Mouse (Mus musculus) hindbrain, postnatal 0 days (tissue): Measurements from ENCODE around the gene Ppfibp1. TPM values are rescaled to one million over a fixed set of nuclear protein-coding genes. Genes with fewer than 3 reads are reported as not detected.

Source experiments
- ATAC-seq: fragments of 200-750 bp; cut with Nextera tagmentation; 2 replicates; pipeline ENCODE4 v1.8.0; 2017; ENCODE audit warnings: mild to moderate bottlenecking, moderate TSS enrichment, moderate library complexity
- DNase-seq: peaks from one replicate; pipeline ENCODE4 v3.0.0-alpha.2; 2015; ENCODE audit warnings: low spot score
- H3K27ac ChIP-seq: fragments of 300-500 bp; sonication (generic); 2 replicates; pipeline ENCODE4 v1.5.1; 2014; ENCODE audit warnings: mild to moderate bottlenecking
- H3K27me3 ChIP-seq: fragments of 300-500 bp; sonication (generic); 2 replicates; pipeline ENCODE4 v1.6.1; 2014; ENCODE audit warnings: low read length, mixed read lengths; ENCODE audit not compliant: insufficient read depth
- H3K36me3 ChIP-seq: fragments of 300-500 bp; sonication (generic); 2 replicates; pipeline ENCODE4 v1.6.1; 2014; ENCODE audit warnings: low read length, mixed read lengths; ENCODE audit not compliant: insufficient read depth
- H3K4me1 ChIP-seq: fragments of 300-500 bp; sonication (generic); 2 replicates; pipeline ENCODE4 v1.6.1; 2014; ENCODE audit warnings: antibody characterized with exemption, low read length, mixed read lengths; ENCODE audit not compliant: insufficient read depth
- H3K4me2 ChIP-seq: fragments of 300-500 bp; sonication (generic); 2 replicates; pipeline ENCODE4 v1.6.1; 2014; ENCODE audit warnings: low read depth, mild to moderate bottlenecking, low read length, moderate library complexity, mixed read lengths
- H3K4me3 ChIP-seq: fragments of 300-500 bp; sonication (generic); 2 replicates; pipeline ENCODE4 v1.5.1; 2014; ENCODE audit warnings: low read length
- H3K9ac ChIP-seq: fragments of 300-500 bp; sonication (generic); replicated peaks from 2 replicates; pipeline ENCODE4 v1.6.1; 2014; ENCODE audit warnings: mild to moderate bottlenecking, low read length, moderate library complexity, mixed read lengths
- H3K9me3 ChIP-seq: fragments of 300-500 bp; sonication (generic); 2 replicates; pipeline ENCODE4 v1.6.1; 2016; ENCODE audit warnings: low read length, mixed read lengths
- CTCF ChIP-seq: IDR thresholded peaks from 2 replicates; pipeline ENCODE4 v1.5.1; 2016; ENCODE audit warnings: antibody characterized with exemption, control low read depth, low read depth
- WGBS: fragments of 180-500 bp; shearing (Covaris S2); extraction: QIAGEN DNeasy Blood & Tissue Kit; methylation state at CpG from one replicate; pipeline ENCODE4 v1.1.7; 2014; 5-methylcytosine and 5-hydroxymethylcytosine counted together
- polyA plus RNA-seq: library from polyadenylated mRNA; unstranded; fragments of >200 nt; fragmentation: Nextera tagmentation; extraction: Ambion mirVana; gene quantifications from 2 replicates; pipeline ENCODE4 v1.2.1, GENCODE M21; 2015
- total RNA-seq: library from RNA; depleted of rRNA; stranded (reverse); fragments of >200 nt; gene quantifications from 2 replicates; pipeline ENCODE4 v1.2.3, GENCODE M21; 2014

Gene Ppfibp1
- total and polyA plus RNA-seq, 2 experiments from 2014 or later = 16.3 to 26.8 TPM

DNA sequence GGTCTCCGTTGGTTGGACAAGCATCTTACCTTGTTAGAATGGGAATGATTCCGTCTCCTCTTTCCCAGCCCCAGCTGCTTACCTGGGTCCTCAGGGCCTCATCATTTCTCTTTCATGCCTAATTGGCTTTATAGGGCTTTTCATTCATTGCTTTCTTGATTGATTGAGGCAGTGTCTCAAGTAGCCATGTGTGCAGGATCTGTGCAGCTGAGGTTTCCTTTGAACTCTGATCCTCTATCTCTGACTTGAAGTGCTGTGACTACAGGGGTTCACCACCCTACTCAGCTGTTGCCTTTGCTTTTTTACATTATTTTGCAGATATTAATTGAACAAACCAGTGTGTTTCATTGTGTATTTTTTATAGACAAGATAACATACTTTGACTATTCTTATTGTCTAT, 40.7 kb downstream of the Ppfibp1 start:
- DNase-seq (no peak), ATAC-seq (no peak)
- Histone ChIP-seq H3K36me3 (no peaks in the 10 kb centered on the region), H3K27ac (no peak overlapping the region), H3K9ac (no peak overlapping the region), H3K4me1 (no peaks in the 10 kb centered on the region), H3K27me3 (no peaks in the 10 kb centered on the region), H3K4me3 (no peak overlapping the region), H3K4me2 (no peak overlapping the region), H3K9me3 (no peaks in the 10 kb centered on the region)
- no peak for TF ChIP-seq CTCF
- WGBS = 56% methylated on average over 2 of the region's 2 CpGs

DNA sequence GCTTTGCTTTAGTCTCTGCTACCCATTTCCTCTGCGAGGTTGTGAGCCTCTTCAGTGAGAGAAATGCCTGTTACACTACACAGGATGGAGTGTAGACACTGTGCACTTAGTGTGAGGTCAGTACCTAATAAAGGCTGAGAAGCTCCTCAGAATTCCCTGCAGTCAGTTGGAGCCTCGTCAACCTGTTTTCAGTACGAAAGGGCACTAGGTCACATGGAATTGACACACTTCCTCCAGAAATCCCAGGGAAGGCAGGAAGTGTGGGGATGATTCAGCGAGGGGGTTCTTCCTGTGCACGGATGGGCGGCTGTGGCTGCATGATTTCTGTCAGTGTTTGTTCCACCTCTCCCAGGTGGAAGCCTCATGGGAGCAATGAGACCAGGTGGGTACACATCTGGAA, 44.8 kb downstream of the Ppfibp1 start:
- Histone ChIP-seq H3K4me1 (no peaks in the 10 kb centered on the region), H3K4me3 (no peak overlapping the region), H3K4me2 (no peak overlapping the region), H3K9me3 (no peaks in the 10 kb centered on the region), H3K9ac (no peak overlapping the region), H3K27ac (no peak overlapping the region), H3K27me3 (no peaks in the 10 kb centered on the region), H3K36me3 (no peaks in the 10 kb centered on the region)
- no peak for ATAC-seq
- no peak for DNase-seq
- TF ChIP-seq CTCF = no peak
- WGBS = 75% methylated on average over 6 of the region's 6 CpGs

DNA sequence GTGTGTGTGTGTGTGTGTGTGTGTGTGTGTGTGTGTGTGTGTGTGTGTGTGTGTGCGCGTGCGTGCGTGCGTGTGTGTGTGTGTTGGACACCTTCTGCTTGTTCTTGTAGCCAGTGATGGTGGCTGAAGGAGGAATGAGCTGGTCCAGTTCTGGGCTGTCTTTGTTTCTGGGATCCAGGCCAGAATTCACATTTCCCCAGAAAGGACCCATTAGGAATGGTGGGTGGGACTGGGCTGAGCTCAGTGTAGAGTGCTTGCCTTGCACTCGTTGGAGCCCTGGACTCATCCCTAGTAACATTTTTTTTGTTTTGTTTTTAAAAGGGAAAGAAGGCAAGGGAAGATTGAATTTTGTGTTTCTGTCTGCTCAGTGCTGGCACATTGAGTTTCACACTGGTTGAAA, 47.7 kb downstream of the Ppfibp1 start:
- 79% methylated on average over 6 of the region's 6 CpGs for WGBS
- Histone ChIP-seq H3K9me3 (no peaks in the 10 kb centered on the region), H3K4me1 (no peaks in the 10 kb centered on the region), H3K27ac (no peak overlapping the region), H3K4me3 (no peak overlapping the region), H3K9ac (no peak overlapping the region), H3K4me2 (no peak overlapping the region), H3K27me3 (no peaks in the 10 kb centered on the region), H3K36me3 (no peaks in the 10 kb centered on the region)
- DNase-seq = peak; percentile 21
- TF ChIP-seq CTCF = no peak
- peak; percentile 51; the same call in 1 of the 2 replicates for ATAC-seq

DNA sequence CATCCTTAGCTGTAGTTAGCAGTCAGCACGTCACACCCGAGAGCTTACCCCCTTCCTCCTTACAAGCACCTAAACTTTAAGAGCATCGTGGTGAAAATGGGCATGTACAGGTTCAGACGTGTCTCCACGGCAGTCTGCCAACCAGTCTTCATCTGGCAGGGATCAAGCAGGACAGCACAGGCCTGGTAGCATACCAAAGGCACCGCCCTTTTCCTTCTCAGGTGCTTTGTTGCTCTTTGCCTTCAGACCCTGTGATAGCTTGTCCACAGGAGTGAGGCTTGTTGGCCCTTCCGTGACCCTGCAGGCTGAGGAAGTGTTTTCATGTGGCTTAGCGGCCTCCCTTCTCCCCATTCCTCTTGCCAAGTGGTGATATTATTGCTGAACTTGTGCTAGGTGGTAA, 50.7 kb downstream of the Ppfibp1 start:
- Histone ChIP-seq H3K27me3 (no peaks in the 10 kb centered on the region), H3K9me3 (no peaks in the 10 kb centered on the region), H3K9ac (no peak overlapping the region), H3K4me3 (no peak overlapping the region), H3K4me1 (no peaks in the 10 kb centered on the region), H3K36me3 (no peaks in the 10 kb centered on the region), H3K27ac (no peak overlapping the region), H3K4me2 (no peak overlapping the region)
- no peak for TF ChIP-seq CTCF
- no peak for ATAC-seq
- WGBS = 93% methylated on average over 8 of the region's 8 CpGs
- no peak for DNase-seq

DNA sequence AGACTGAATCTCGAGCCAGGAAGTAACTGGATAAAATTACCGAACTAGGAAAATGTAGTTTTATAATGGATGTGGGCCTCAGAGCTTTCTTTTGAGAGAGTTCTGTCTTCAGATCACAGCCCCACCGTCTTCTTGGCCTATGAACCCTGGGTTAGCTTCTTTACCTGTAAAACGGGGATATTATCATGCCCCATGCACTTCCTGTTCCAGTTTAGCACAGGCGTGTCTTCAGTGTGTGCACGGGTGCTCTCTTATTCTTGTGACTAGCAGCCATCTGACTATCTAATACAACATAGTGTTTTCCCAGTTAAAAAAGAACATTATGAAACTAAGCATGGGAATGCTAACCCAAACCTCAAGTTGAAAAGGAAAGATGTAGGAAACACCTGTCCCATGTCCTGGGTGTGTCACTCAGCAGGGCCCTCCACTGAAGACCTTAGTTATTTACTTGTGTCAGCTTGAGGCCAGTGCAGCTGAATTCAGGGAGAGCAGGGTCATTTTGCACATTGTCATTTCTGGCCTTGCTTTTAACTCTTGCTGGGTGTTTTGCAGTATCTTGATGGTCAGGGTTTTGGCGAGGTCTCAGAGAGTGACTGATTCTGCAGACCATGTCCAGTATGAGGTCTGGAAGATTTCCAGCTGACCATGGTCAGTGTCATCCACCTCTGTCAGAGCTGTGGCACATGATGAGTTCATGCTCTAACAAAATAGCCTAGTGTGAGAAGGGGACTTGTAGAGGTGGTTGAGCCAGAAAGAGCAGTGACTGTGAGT, 53.4 kb downstream of the Ppfibp1 start:
- no peak for TF ChIP-seq CTCF
- ATAC-seq = no peak
- Histone ChIP-seq H3K4me3 (no peak overlapping the region), H3K9ac (no peak overlapping the region), H3K27me3 (no peaks in the 10 kb centered on the region), H3K4me2 (no peak overlapping the region), H3K36me3 (no peaks in the 10 kb centered on the region), H3K9me3 (no peaks in the 10 kb centered on the region), H3K4me1 (no peaks in the 10 kb centered on the region), H3K27ac (no peak overlapping the region)
- no peak for DNase-seq
- 85% methylated on average over 7 of the region's 7 CpGs for WGBS

DNA sequence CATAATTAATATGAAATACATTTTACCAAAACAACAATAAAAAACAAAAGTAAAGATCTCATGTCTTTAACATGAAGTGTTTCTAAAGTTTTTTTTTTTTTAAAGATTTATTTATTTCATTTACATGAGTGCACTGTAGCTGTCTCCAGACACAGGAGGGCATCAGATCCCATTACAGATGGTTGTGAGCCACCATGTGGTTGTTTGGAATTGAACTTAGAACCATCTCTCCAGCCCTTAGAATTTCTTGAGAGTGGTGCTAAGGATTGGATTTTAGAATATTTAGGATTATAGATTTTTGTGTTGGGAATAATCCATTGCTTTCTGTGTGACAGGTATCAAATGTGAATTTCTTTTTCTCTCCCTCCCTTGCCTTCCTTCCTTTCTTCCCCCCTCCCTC, 55.7 kb downstream of the Ppfibp1 start:
- Histone ChIP-seq H3K4me2 (no peak overlapping the region), H3K27ac (no peak overlapping the region), H3K4me3 (no peak overlapping the region), H3K27me3 (no peaks in the 10 kb centered on the region), H3K9ac (no peak overlapping the region), H3K9me3 (no peaks in the 10 kb centered on the region), H3K36me3 (no peaks in the 10 kb centered on the region), H3K4me1 (no peaks in the 10 kb centered on the region)
- DNase-seq = no peak
- no peak for ATAC-seq
- TF ChIP-seq CTCF = no peak; the same call in 1 of the 2 replicates

DNA sequence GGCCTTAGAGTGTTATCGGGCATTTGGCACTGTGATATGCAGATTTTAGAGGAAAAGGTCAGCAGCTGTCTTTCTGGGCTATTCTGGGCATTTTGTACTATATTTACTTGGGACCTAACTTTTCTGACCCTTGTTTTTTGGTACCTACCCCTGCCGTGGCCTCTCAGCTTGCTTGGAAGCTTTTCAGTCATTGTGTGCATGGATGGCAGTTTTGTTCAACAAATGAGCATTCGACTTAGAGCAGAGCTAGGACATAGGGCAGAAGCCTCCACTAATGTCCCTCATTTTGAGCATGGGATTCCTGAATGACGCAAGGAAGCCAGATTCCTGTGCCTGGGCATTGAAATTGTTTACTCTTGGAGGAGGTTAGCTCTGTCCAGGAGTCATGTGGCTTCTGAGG, 56.5 kb downstream of the Ppfibp1 start:
- no peaks in the 10 kb centered on the region for H3K27me3 ChIP-seq
- H3K36me3 ChIP-seq = no peaks in the 10 kb centered on the region
- DNase-seq = no peak
- no peaks in the 10 kb centered on the region for H3K4me1 ChIP-seq
- H3K4me3 ChIP-seq = no peak overlapping the region
- H3K9ac ChIP-seq = no peak overlapping the region
- no peak overlapping the region for H3K27ac ChIP-seq
- TF ChIP-seq CTCF = no peak
- no peaks in the 10 kb centered on the region for H3K9me3 ChIP-seq
- no peak for ATAC-seq
- no peak overlapping the region for H3K4me2 ChIP-seq
- WGBS = 59% methylated on average over 4 of the region's 4 CpGs
